Mouse (Mus musculus) midbrain, postnatal 0 days (tissue): ENCODE results near the gene Slc17a5. TPM values are rescaled to one million over a fixed set of nuclear protein-coding genes. Genes with fewer than 3 reads are reported as not detected.
"Not testable (repeated sequence)": the region's sequence is repeated elsewhere in the genome, so short reads cannot be mapped to it uniquely, and the experiment has no call there.

Experiments used
- ATAC-seq: fragments of 200-750 bp; cut with Nextera tagmentation; 2 replicates; pipeline ENCODE4 v1.8.0; 2017; ENCODE audit warnings: moderate number of reproducible peaks, mild to moderate bottlenecking, moderate TSS enrichment, moderate library complexity; ENCODE audit not compliant: low FRiP score
- DNase-seq: peaks from one replicate; pipeline ENCODE4 v3.0.0-alpha.2; 2015; ENCODE audit warnings: low spot score
- H3K27ac ChIP-seq: fragments of 300-500 bp; sonication (generic); 2 replicates; pipeline ENCODE4 v1.5.1; 2014; ENCODE audit warnings: low read depth, mild to moderate bottlenecking, low read length, mixed read lengths
- H3K27me3 ChIP-seq: fragments of 300-500 bp; sonication (generic); 2 replicates; pipeline ENCODE4 v1.6.1; 2014; ENCODE audit warnings: low read length, control low read depth, mixed read lengths; ENCODE audit not compliant: insufficient read depth
- H3K36me3 ChIP-seq: fragments of 300-500 bp; sonication (generic); 2 replicates; pipeline ENCODE4 v1.6.1; 2014; ENCODE audit warnings: low read length, control low read depth, mixed read lengths; ENCODE audit not compliant: insufficient read depth
- H3K4me1 ChIP-seq: fragments of 300-500 bp; sonication (generic); 2 replicates; pipeline ENCODE4 v1.6.1; 2014; ENCODE audit warnings: mild to moderate bottlenecking, control low read depth, antibody characterized with exemption, low read length, mixed read lengths; ENCODE audit not compliant: insufficient read depth
- H3K4me2 ChIP-seq: fragments of 300-500 bp; sonication (generic); 2 replicates; pipeline ENCODE4 v1.6.1; 2014; ENCODE audit warnings: low read depth, mild to moderate bottlenecking, low read length, mixed read lengths; ENCODE audit not compliant: poor library complexity, severe bottlenecking
- H3K4me3 ChIP-seq: fragments of 300-500 bp; sonication (generic); 2 replicates; pipeline ENCODE4 v1.5.1; 2014; ENCODE audit warnings: low read depth, mild to moderate bottlenecking, low read length, moderate library complexity
- H3K9ac ChIP-seq: fragments of 300-500 bp; sonication (generic); replicated peaks from 2 replicates; pipeline ENCODE4 v1.6.1; 2014; ENCODE audit warnings: mild to moderate bottlenecking, low read length, moderate library complexity, mixed read lengths; ENCODE audit not compliant: poor library complexity, severe bottlenecking
- H3K9me3 ChIP-seq: fragments of 300-500 bp; sonication (generic); 2 replicates; pipeline ENCODE4 v1.6.1; 2016; ENCODE audit warnings: low read length, control low read depth
- CTCF ChIP-seq: IDR thresholded peaks from 2 replicates; pipeline ENCODE4 v1.5.1; 2016; ENCODE audit warnings: antibody characterized with exemption, mild to moderate bottlenecking
- WGBS: fragments of 180-500 bp; shearing (Covaris S2); extraction: QIAGEN DNeasy Blood & Tissue Kit; methylation state at CpG from one replicate; pipeline ENCODE4 v1.1.7; 2014; 5-methylcytosine and 5-hydroxymethylcytosine counted together
- polyA plus RNA-seq: library from polyadenylated mRNA; unstranded; fragments of >200 nt; fragmentation: Nextera tagmentation; extraction: Ambion mirVana; gene quantifications from 2 replicates; pipeline ENCODE4 v1.2.1, GENCODE M21; 2015
- total RNA-seq: library from RNA; depleted of rRNA; stranded (reverse); fragments of >200 nt; gene quantifications from 2 replicates; pipeline ENCODE4 v1.2.3, GENCODE M21; 2014

Gene Slc17a5
- total and polyA plus RNA-seq, 2 experiments from 2014 or later, result 15.1 to 16.8 TPM

DNA sequence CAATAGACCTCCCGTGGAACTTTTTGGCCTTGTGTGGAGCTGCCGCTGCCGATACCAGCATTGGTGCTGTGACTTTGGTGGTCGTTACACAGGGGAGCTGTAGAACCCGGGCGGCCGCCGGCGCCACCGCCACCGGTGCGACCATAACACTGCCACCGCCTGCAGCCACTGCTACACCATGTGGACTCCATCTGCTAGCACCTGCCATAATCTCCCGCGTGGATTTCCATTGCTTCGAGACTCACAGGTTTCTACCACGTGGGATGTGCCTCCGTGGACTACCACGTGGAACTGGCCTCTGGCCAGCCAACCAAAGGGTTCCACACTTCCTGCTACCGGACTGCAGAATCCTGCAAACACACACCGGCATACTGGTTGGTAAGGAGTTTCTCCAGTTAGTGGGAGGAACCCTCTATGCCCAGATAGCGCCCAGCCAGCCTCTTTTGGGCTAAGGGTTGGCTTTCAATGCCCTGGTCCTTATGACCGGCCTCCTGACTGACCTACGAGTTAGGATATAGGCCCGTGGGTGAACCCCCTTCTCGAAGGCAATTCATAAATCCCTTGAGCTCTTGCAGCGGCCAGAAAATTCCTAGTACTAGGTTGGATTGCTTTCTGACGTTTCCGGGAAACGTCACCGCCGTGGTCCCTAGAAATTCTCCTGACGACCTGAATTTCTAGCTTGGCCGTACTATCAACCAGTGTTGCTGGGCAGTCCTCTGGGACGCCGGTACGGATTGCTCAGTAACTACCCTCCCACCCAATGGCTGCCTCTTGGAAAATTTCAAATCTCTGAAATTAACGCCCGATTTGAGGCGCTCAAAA, 66.8 kb downstream of the Slc17a5 start:
- DNase-seq (peak; percentile 90), ATAC-seq (peak; percentile 88)
- Histone ChIP-seq H3K4me2 (peak overlapping the region; percentile 69), H3K36me3 (no peaks in the 10 kb centered on the region), H3K4me1 (peaks cover 5% of the 10 kb centered on the region; the same call in 1 of the 2 replicates), H3K27ac (peak overlapping the region; percentile 78), H3K9me3 (no peaks in the 10 kb centered on the region), H3K9ac (peak overlapping the region; percentile 52), H3K4me3 (peak overlapping the region; percentile 40), H3K27me3 (no peaks in the 10 kb centered on the region)
- WGBS, result 3% methylated on average over 40 of the region's 40 CpGs
- no peak for TF ChIP-seq CTCF

- Histone ChIP-seq H3K36me3 (no peaks in the 10 kb centered on the region), H3K27ac (peak overlapping the region; percentile 78), H3K4me3 (peak overlapping the region; percentile 40), H3K4me1 (peaks cover 5% of the 10 kb centered on the region; the same call in 1 of the 2 replicates), H3K9me3 (no peaks in the 10 kb centered on the region), H3K9ac (peak overlapping the region; percentile 52), H3K4me2 (peak overlapping the region; percentile 69), H3K27me3 (no peaks in the 10 kb centered on the region)
- 5% methylated on average over 15 of the region's 15 CpGs for WGBS
- TF ChIP-seq CTCF, result no peak
- DNase-seq (peak; percentile 79), ATAC-seq (peak; percentile 76)
These were observed 67.6 kb downstream of the Slc17a5 start for GRCm38 (mm10) chr9:78520127-78520779.

GRCm38 (mm10) chr9:78517237-78517636, 70.6 kb downstream of the Slc17a5 start:
- not testable (repeated sequence) for H3K9me3 ChIP-seq, H3K27ac ChIP-seq, H3K4me3 ChIP-seq, H3K36me3 ChIP-seq, H3K9ac ChIP-seq, H3K4me1 ChIP-seq, H3K4me2 ChIP-seq, H3K27me3 ChIP-seq, ATAC-seq, DNase-seq
- WGBS, result 71% methylated on average over 3 of the region's 3 CpGs

DNA sequence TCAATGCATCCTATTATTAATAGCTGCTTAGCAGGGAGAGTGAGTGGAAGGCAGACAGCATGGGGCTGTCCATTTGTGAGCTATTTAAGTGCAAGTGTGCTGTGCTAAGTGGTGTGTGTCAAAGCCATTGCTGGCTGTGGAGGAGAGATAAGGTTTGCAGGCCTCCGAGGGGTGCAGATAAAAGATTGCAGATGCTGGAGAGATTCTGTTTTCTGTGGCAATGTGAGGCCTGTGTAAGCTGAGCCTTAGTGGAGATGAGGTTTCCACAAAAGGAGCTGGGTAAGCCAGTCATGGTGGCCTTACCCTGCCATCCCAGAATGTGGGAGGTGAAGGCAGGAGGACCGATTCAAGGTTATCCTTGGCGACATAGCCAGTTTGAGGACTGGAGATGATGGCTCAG, 71.7 kb downstream of the Slc17a5 start:
- Histone ChIP-seq H3K4me2 (no peak overlapping the region), H3K9me3 (no peaks in the 10 kb centered on the region), H3K27ac (no peak overlapping the region), H3K36me3 (no peaks in the 10 kb centered on the region), H3K4me1 (peaks cover 5% of the 10 kb centered on the region; the same call in 1 of the 2 replicates), H3K4me3 (no peak overlapping the region), H3K9ac (no peak overlapping the region), H3K27me3 (no peaks in the 10 kb centered on the region)
- WGBS, result 61% methylated on average over 3 of the region's 3 CpGs
- ATAC-seq, result no peak
- no peak for DNase-seq
- no peak for TF ChIP-seq CTCF

- WGBS, result 80% methylated on average over 4 of the region's 4 CpGs
- no peaks in the 10 kb centered on the region for H3K36me3 ChIP-seq
- no peaks in the 10 kb centered on the region for H3K4me1 ChIP-seq
- no peak for TF ChIP-seq CTCF
- H3K9ac ChIP-seq, result no peak overlapping the region
- no peak overlapping the region for H3K4me2 ChIP-seq
- ATAC-seq, result no peak
- H3K27ac ChIP-seq, result no peak overlapping the region
- no peaks in the 10 kb centered on the region for H3K27me3 ChIP-seq
- no peaks in the 10 kb centered on the region for H3K9me3 ChIP-seq
- H3K4me3 ChIP-seq, result no peak overlapping the region
- DNase-seq, result no peak
These were observed 73.2 kb downstream of the Slc17a5 start for GRCm38 (mm10) chr9:78514681-78515080.
